Mouse (Mus musculus): ENCODE data around the gene Tcea3. TPM values are rescaled to one million over a fixed set of nuclear protein-coding genes. Genes with fewer than 3 reads are reported as not detected.

The Tcea3 gene
- total RNA-seq, 1 experiment = 75.1 TPM

GRCm38 (mm10) chr4:136285811-136286371 lies 38.4 kb downstream of the Tcea3 start:
- in situ Hi-C loops (cut with MboI; ENCODE audit: low sequenced_read_pairs in 2 of 2, unreplicated experiment in 2 of 2) = no loop called here
- Histone ChIP-seq H3K9ac (ENCODE audit: insufficient read depth, low read depth, low read length, poor library complexity, severe bottlenecking) (peak overlapping the region; percentile 80), H3K36me3 (ENCODE audit: control insufficient read depth, insufficient read depth, low read length, poor library complexity, severe bottlenecking) (no peaks in the 10 kb centered on the region; the same call in 1 of the 2 replicates), H3K4me1 (ENCODE audit: control insufficient read depth in 2 of 2, insufficient read depth in 2 of 2, low read length in 2 of 2, poor library complexity in 1 of 2) (peaks cover 0 to 7% of the 10 kb centered on the region in 2 experiments; a peak in 2 of 4 replicates), H3K4me3 (ENCODE audit: insufficient read depth in 1 of 2, low read depth in 1 of 2, low read length in 2 of 2, poor library complexity in 1 of 2, severe bottlenecking in 1 of 2) (peak overlapping the region; percentile 74 to 95), H3K27ac (ENCODE audit: insufficient read depth, low read depth, low read length, poor library complexity, severe bottlenecking) (peak overlapping the region; percentile 23; the same call in 1 of the 2 replicates), H3K9me3 (ENCODE audit: control insufficient read depth, insufficient read depth, low read depth, low read length) (no peaks in the 10 kb centered on the region)
- TF ChIP-seq CHD2 (IDR thresholded peaks at IDR 0.05; ENCODE audit: low read depth, low read length) (peak; percentile 52; the same call in 1 of the 2 replicates), ZC3H11A (IDR thresholded peaks at IDR 0.05; ENCODE audit: borderline replicate concordance, low read depth, low read length) (no peak), HCFC1 (IDR thresholded peaks at IDR 0.05; ENCODE audit: borderline replicate concordance, insufficient read depth, low read length) (peak; percentile 84), MAFK (IDR thresholded peaks at IDR 0.05; ENCODE audit: insufficient read depth, low read depth, low read length) (no peak), ZNF384 (IDR thresholded peaks at IDR 0.05; ENCODE audit: low read depth, low read length) (no peak)
- peak; percentile 92 for DNase-seq (ENCODE audit: low read depth, low spot score)

GRCm38 (mm10) chr4:136289918-136290780 lies 42.6 kb downstream of the Tcea3 start:
- H3K4me1 ChIP-seq (ENCODE audit: control insufficient read depth in 2 of 2, insufficient read depth in 2 of 2, low read length in 2 of 2, poor library complexity in 1 of 2) = peaks cover 0 to 14% of the 10 kb centered on the region in 2 experiments; a peak in 2 of 4 replicates
- in situ Hi-C loops (cut with MboI; ENCODE audit: low sequenced_read_pairs in 2 of 2, unreplicated experiment in 2 of 2) = no loop called here
- peak overlapping the region; percentile 51 to 52 for H3K4me3 ChIP-seq (ENCODE audit: insufficient read depth in 1 of 2, low read depth in 1 of 2, low read length in 2 of 2, poor library complexity in 1 of 2, severe bottlenecking in 1 of 2)
- no peak overlapping the region for H3K27ac ChIP-seq (ENCODE audit: insufficient read depth, low read depth, low read length, poor library complexity, severe bottlenecking)
- DNase-seq (ENCODE audit: low read depth, low spot score) = no peak
- TF ChIP-seq MAFK (IDR thresholded peaks at IDR 0.05; ENCODE audit: insufficient read depth, low read depth, low read length) (no peak), CHD2 (IDR thresholded peaks at IDR 0.05; ENCODE audit: low read depth, low read length) (no peak), ZNF384 (IDR thresholded peaks at IDR 0.05; ENCODE audit: low read depth, low read length) (no peak), HCFC1 (IDR thresholded peaks at IDR 0.05; ENCODE audit: borderline replicate concordance, insufficient read depth, low read length) (no peak), ZC3H11A (IDR thresholded peaks at IDR 0.05; ENCODE audit: borderline replicate concordance, low read depth, low read length) (no peak)
- no peaks in the 10 kb centered on the region; the same call in 1 of the 2 replicates for H3K36me3 ChIP-seq (ENCODE audit: control insufficient read depth, insufficient read depth, low read length, poor library complexity, severe bottlenecking)
- no peaks in the 10 kb centered on the region for H3K9me3 ChIP-seq (ENCODE audit: control insufficient read depth, insufficient read depth, low read depth, low read length)
- peak overlapping the region; percentile 58 for H3K9ac ChIP-seq (ENCODE audit: insufficient read depth, low read depth, low read length, poor library complexity, severe bottlenecking)

GRCm38 (mm10) chr4:136290781-136291595 lies 43.5 kb downstream of the Tcea3 start:
- H3K27ac ChIP-seq (ENCODE audit: insufficient read depth, low read depth, low read length, poor library complexity, severe bottlenecking) = no peak overlapping the region
- H3K4me1 ChIP-seq (ENCODE audit: control insufficient read depth in 2 of 2, insufficient read depth in 2 of 2, low read length in 2 of 2, poor library complexity in 1 of 2) = peaks cover 0 to 14% of the 10 kb centered on the region in 2 experiments; a peak in 2 of 4 replicates
- H3K9ac ChIP-seq (ENCODE audit: insufficient read depth, low read depth, low read length, poor library complexity, severe bottlenecking) = peak overlapping the region; percentile 58
- peak overlapping the region; percentile 51 to 52 for H3K4me3 ChIP-seq (ENCODE audit: insufficient read depth in 1 of 2, low read depth in 1 of 2, low read length in 2 of 2, poor library complexity in 1 of 2, severe bottlenecking in 1 of 2)
- in situ Hi-C loops (cut with MboI; ENCODE audit: low sequenced_read_pairs in 2 of 2, unreplicated experiment in 2 of 2) = no loop called here
- TF ChIP-seq ZC3H11A (IDR thresholded peaks at IDR 0.05; ENCODE audit: borderline replicate concordance, low read depth, low read length) = no peak
- no peak for TF ChIP-seq MAFK (IDR thresholded peaks at IDR 0.05; ENCODE audit: insufficient read depth, low read depth, low read length)
- TF ChIP-seq CHD2 (IDR thresholded peaks at IDR 0.05; ENCODE audit: low read depth, low read length) = no peak
- no peak for TF ChIP-seq HCFC1 (IDR thresholded peaks at IDR 0.05; ENCODE audit: borderline replicate concordance, insufficient read depth, low read length)
- TF ChIP-seq ZNF384 (IDR thresholded peaks at IDR 0.05; ENCODE audit: low read depth, low read length) = no peak
- H3K36me3 ChIP-seq (ENCODE audit: control insufficient read depth, insufficient read depth, low read length, poor library complexity, severe bottlenecking) = no peaks in the 10 kb centered on the region; the same call in 1 of the 2 replicates
- DNase-seq (ENCODE audit: low read depth, low spot score) = peak; percentile 38
- no peaks in the 10 kb centered on the region for H3K9me3 ChIP-seq (ENCODE audit: control insufficient read depth, insufficient read depth, low read depth, low read length)

- in situ Hi-C loops (cut with MboI; ENCODE audit: low sequenced_read_pairs in 2 of 2, unreplicated experiment in 2 of 2) = no loop called here
- no peaks in the 10 kb centered on the region; the same call in 1 of the 2 replicates for H3K36me3 ChIP-seq (ENCODE audit: control insufficient read depth, insufficient read depth, low read length, poor library complexity, severe bottlenecking)
- H3K4me3 ChIP-seq (ENCODE audit: insufficient read depth in 1 of 2, low read depth in 1 of 2, low read length in 2 of 2, poor library complexity in 1 of 2, severe bottlenecking in 1 of 2) = no peak overlapping the region
- no peak for TF ChIP-seq ZNF384 (IDR thresholded peaks at IDR 0.05; ENCODE audit: low read depth, low read length)
- no peak for TF ChIP-seq HCFC1 (IDR thresholded peaks at IDR 0.05; ENCODE audit: borderline replicate concordance, insufficient read depth, low read length)
- no peak for TF ChIP-seq CHD2 (IDR thresholded peaks at IDR 0.05; ENCODE audit: low read depth, low read length)
- no peak for TF ChIP-seq ZC3H11A (IDR thresholded peaks at IDR 0.05; ENCODE audit: borderline replicate concordance, low read depth, low read length)
- no peak for TF ChIP-seq MAFK (IDR thresholded peaks at IDR 0.05; ENCODE audit: insufficient read depth, low read depth, low read length)
- no peak for DNase-seq (ENCODE audit: low read depth, low spot score)
- peaks cover 0 to 12% of the 10 kb centered on the region in 2 experiments; a peak in 2 of 4 replicates for H3K4me1 ChIP-seq (ENCODE audit: control insufficient read depth in 2 of 2, insufficient read depth in 2 of 2, low read length in 2 of 2, poor library complexity in 1 of 2)
- H3K27ac ChIP-seq (ENCODE audit: insufficient read depth, low read depth, low read length, poor library complexity, severe bottlenecking) = no peak overlapping the region
- H3K9me3 ChIP-seq (ENCODE audit: control insufficient read depth, insufficient read depth, low read depth, low read length) = no peaks in the 10 kb centered on the region
- H3K9ac ChIP-seq (ENCODE audit: insufficient read depth, low read depth, low read length, poor library complexity, severe bottlenecking) = no peak overlapping the region; the same call in 1 of the 2 replicates
Measured at GRCm38 (mm10) chr4:136291692-136292091, 44.2 kb downstream of the Tcea3 start.
